ENCODE assay signal across 9 mouse cellular contexts in genomic region chr7:117382006-117382405, GRCm38 (mm10). TPM values are rescaled to one million over a fixed set of nuclear protein-coding genes. Genes with fewer than 3 reads are reported as not detected.
A peak's percentile ranks its signal among the peaks of the same experiment; 100 is the strongest.
DNase-seq lines count a peak whose midpoint lies in the region; ATAC-seq and TF ChIP-seq lines count a peak whose summit lies in the region.
"Had no signal": no experiment of that assay in that cellular context is flagged by ENCODE, and none has a peak within 500 bp of the region (broad histone marks: within the 10 kb centered on the region; RNA-seq: fewer than 3 reads in every experiment).

No protein-coding gene starts in this region.

- no peak for TF ChIP-seq POLR2A in kidney, adult 2 months (IDR thresholded peaks at IDR 0.05; ENCODE audit: low read depth, low read length)
- TF ChIP-seq POLR2A in cortical plate, adult 2 months (IDR thresholded peaks at IDR 0.05; ENCODE audit: extremely low read depth, insufficient read depth, low read length): no peak

- peak overlapping the region; percentile 86 for H3K4me2 ChIP-seq in hindbrain, embryonic 13.5 days
- H3K4me2 ChIP-seq in midbrain, embryonic 13.5 days (replicated peaks): peak overlapping the region; percentile 86

- H3K4me1 ChIP-seq in kidney, adult 2 months (ENCODE audit: control insufficient read depth, insufficient read depth, low read length): peaks cover 20% of the 10 kb centered on the region; the same call in 1 of the 2 replicates
- no peaks in the 10 kb centered on the region for H3K4me1 ChIP-seq in cortical plate, adult 2 months (ENCODE audit: control insufficient read depth, insufficient read depth, low read length)
- H3K4me1 ChIP-seq in hindbrain, embryonic 13.5 days (replicated peaks): peaks cover 47% of the 10 kb centered on the region
- peaks cover 29% of the 10 kb centered on the region for H3K4me1 ChIP-seq in midbrain, embryonic 13.5 days (replicated peaks)

- ATAC-seq in hindbrain, embryonic 13.5 days (ENCODE audit: low FRiP score): no peak
- no peak for ATAC-seq in midbrain, embryonic 13.5 days

- H3K27me3 ChIP-seq in kidney, adult 2 months (replicated peaks; ENCODE audit: control insufficient read depth, insufficient read depth, low read length): no peaks in the 10 kb centered on the region
- H3K27me3 ChIP-seq in hindbrain, embryonic 13.5 days: peaks cover 25% of the 10 kb centered on the region; the same call in 1 of the 2 replicates
- H3K27me3 ChIP-seq in midbrain, embryonic 13.5 days: peaks cover 40% of the 10 kb centered on the region

- 42% methylated on average over 2 of the region's 2 CpGs for WGBS in kidney, adult 2 months
- 34% methylated on average over 2 of the region's 2 CpGs for WGBS in hindbrain, embryonic 13.5 days
- 38% methylated on average over 2 of the region's 2 CpGs for WGBS in midbrain, embryonic 13.5 days

- peak overlapping the region; percentile 94 for H3K9ac ChIP-seq in hindbrain, embryonic 13.5 days
- peak overlapping the region; percentile 89 for H3K9ac ChIP-seq in midbrain, embryonic 13.5 days (replicated peaks)

- no peaks in the 10 kb centered on the region for H3K9me3 ChIP-seq in hindbrain, embryonic 13.5 days
- H3K9me3 ChIP-seq in midbrain, embryonic 13.5 days: no peaks in the 10 kb centered on the region

- H3K4me3 ChIP-seq in kidney, adult 2 months (ENCODE audit: insufficient read depth, low read depth, low read length): peak overlapping the region; percentile 88
- H3K4me3 ChIP-seq in cortical plate, adult 2 months (ENCODE audit: insufficient read depth, low read length): peak overlapping the region; percentile 90
- H3K4me3 ChIP-seq in hindbrain, embryonic 13.5 days: peak overlapping the region; percentile 84
- peak overlapping the region; percentile 85 for H3K4me3 ChIP-seq in midbrain, embryonic 13.5 days (replicated peaks)

- no peaks in the 10 kb centered on the region for H3K36me3 ChIP-seq in kidney, adult 2 months (ENCODE audit: control insufficient read depth, insufficient read depth, low read length)
- H3K36me3 ChIP-seq in hindbrain, embryonic 13.5 days: no peaks in the 10 kb centered on the region
- no peaks in the 10 kb centered on the region for H3K36me3 ChIP-seq in midbrain, embryonic 13.5 days
- H3K36me3 ChIP-seq: G1E had no signal

- no peak overlapping the region for H3K27ac ChIP-seq in kidney, adult 2 months (ENCODE audit: insufficient read depth, low read depth, low read length)
- H3K27ac ChIP-seq in cortical plate, adult 2 months (ENCODE audit: insufficient read depth, low read length): peak overlapping the region; percentile 91; the same call in 1 of the 2 replicates
- H3K27ac ChIP-seq in hindbrain, embryonic 13.5 days: 0 out of 2 replicates have a peak overlapping the region, but pooled peaks have one; percentile 90
- no peak overlapping the region for H3K27ac ChIP-seq in midbrain, embryonic 13.5 days

- no peak for TF ChIP-seq CTCF in kidney, adult 2 months (conservative IDR thresholded peaks at IDR 0.05; ENCODE audit: insufficient read depth, insufficient read length, low read depth, low read length)
- TF ChIP-seq CTCF in cortical plate, adult 2 months (IDR thresholded peaks at IDR 0.05; ENCODE audit: extremely low read depth, insufficient read depth, low read length): no peak

- DNase-seq in kidney, adult 2 months: no peak
- no peak for DNase-seq in kidney, adult 18-20 months
- no peak for DNase-seq in cerebellum, adult 11-12 months
- no peak for DNase-seq in MN1 (ENCODE audit: low spot score)
- DNase-seq in thymus, postnatal 14 days: no peak

RNA-seq across cellular contexts. Expression of gene Xylt1, which starts 1.2 kb away (rescaled TPM):
- 5.9 and 6.1 TPM in 2 replicates for polyA plus RNA-seq in kidney, adult 2 months (2012; rRNA removed)
- polyA plus RNA-seq in cortical plate, adult 2 months (2012; rRNA removed): 18.2 and 18.4 TPM in 2 replicates
- 2.3 and 2.5 TPM in 2 replicates for polyA plus RNA-seq in hindbrain, embryonic 13.5 days (2015; fragmentation: Nextera tagmentation; extraction: Ambion mirVana)
- 1.2 and 1.7 TPM in 2 replicates for polyA plus RNA-seq in midbrain, embryonic 13.5 days (2015; fragmentation: Nextera tagmentation; extraction: Ambion mirVana)
- polyA plus RNA-seq: G1E had no signal

Comparison
In these comparisons a context has a peak if more than half of its experiments do, and no peak if none do; other contexts are left out.
1. H3K27ac ChIP-seq: peak in cortical plate, adult 2 months (single experiment) and hindbrain, embryonic 13.5 days (single experiment); none in kidney, adult 2 months (single experiment) and midbrain, embryonic 13.5 days (single experiment).
2. Peak in every context shown above with its lines, with median percentiles within 50 percentile points of each other: H3K4me3 ChIP-seq.